Mouse (Mus musculus): ENCODE data around the gene Nme3. TPM values are rescaled to one million over a fixed set of nuclear protein-coding genes. Genes with fewer than 3 reads are reported as not detected.

Gene Nme3
- total and polyA plus RNA-seq, 2 experiments, result 46.6 to 69.7 TPM

DNA sequence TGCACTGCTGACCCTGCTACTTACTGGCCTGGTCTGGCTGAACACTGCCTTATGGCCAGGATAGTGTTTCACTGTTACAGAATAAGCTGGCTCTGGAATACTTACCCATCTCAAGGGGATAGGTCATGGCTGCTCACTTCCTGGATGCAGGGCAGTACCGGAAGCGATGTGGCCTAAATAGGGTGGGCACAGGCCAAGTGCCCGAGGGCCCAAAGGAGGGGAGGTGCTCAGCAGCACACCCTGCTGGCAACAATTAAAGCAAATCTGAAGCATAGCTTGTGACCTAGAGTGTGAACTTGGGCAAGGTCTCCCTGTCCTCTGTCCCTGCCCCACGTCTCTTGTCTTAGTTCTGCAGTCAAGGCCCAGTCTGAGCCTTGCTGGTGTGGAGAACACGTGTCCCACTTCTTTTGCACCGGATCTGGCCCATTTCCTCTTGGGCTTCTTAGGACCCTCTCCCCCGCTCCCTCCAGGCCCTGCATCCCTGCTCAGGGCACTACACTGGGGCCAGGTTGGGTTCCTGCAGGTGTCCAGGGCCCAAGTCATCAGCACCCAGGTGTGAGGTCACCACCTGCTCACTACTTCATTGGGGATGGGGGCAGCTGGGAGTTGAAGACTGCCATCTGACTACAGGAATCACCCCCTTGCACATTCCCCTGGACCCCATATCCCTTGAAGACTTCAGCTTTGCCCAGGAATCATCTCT is 14.4 kb upstream of the Nme3 start:
- Histone ChIP-seq H3K27ac (replicated peaks; ENCODE audit: insufficient read depth, low read depth, low read length) (peak overlapping the region; percentile 1), H3K79me2 (ENCODE audit: control insufficient read depth, insufficient read depth, low read length) (peaks cover 42% of the 10 kb centered on the region), H3K4me1 (ENCODE audit: control insufficient read depth, insufficient read depth, low read length) (peaks cover 37% of the 10 kb centered on the region), H3K9ac (ENCODE audit: low read depth, low read length) (peak overlapping the region; percentile 12), H3K27me3 (ENCODE audit: control insufficient read depth, insufficient read depth, low read length) (no peaks in the 10 kb centered on the region), H3K4me3 (ENCODE audit: insufficient read depth, low read depth, low read length) (no peak overlapping the region), H3K36me3 (ENCODE audit: control insufficient read depth, insufficient read depth, low read length) (peaks cover 2% of the 10 kb centered on the region; the same call in 1 of the 2 replicates)
- DNase-seq (ENCODE audit: extremely low read depth, low read depth, low spot score), result no peak
- TF ChIP-seq POLR2A (IDR thresholded peaks at IDR 0.05; ENCODE audit: extremely low read depth, insufficient read depth, low read length) (no peak), CTCF (IDR thresholded peaks at IDR 0.05; ENCODE audit: low read depth, low read length) (peak; percentile 70)
- 43% methylated on average over 7 of the region's 7 CpGs for WGBS

DNA sequence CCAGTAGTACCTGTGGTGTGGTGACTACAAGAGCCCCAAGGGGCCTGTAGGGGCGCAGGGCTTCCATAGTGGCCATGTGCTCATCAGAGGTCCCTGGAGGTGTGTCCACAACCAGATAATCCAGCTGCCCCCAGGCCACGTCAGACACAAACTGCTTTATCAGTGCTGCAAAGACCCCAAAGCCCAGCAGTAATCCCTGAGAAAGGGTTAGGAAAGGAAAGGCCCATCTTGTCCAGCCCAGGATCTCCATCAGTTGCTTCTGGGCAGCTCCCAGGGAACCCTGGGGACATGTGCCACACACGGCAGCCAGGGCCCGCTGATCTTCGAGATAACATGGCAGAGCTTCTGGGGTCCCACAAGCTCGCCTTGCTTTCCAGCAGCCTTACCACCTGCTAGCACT is 11.9 kb upstream of the Nme3 start:
- 88% methylated on average over 6 of the region's 6 CpGs for WGBS
- Histone ChIP-seq H3K4me3 (ENCODE audit: insufficient read depth, low read depth, low read length) (no peak overlapping the region), H3K4me1 (ENCODE audit: control insufficient read depth, insufficient read depth, low read length) (peaks cover 49% of the 10 kb centered on the region)

DNA sequence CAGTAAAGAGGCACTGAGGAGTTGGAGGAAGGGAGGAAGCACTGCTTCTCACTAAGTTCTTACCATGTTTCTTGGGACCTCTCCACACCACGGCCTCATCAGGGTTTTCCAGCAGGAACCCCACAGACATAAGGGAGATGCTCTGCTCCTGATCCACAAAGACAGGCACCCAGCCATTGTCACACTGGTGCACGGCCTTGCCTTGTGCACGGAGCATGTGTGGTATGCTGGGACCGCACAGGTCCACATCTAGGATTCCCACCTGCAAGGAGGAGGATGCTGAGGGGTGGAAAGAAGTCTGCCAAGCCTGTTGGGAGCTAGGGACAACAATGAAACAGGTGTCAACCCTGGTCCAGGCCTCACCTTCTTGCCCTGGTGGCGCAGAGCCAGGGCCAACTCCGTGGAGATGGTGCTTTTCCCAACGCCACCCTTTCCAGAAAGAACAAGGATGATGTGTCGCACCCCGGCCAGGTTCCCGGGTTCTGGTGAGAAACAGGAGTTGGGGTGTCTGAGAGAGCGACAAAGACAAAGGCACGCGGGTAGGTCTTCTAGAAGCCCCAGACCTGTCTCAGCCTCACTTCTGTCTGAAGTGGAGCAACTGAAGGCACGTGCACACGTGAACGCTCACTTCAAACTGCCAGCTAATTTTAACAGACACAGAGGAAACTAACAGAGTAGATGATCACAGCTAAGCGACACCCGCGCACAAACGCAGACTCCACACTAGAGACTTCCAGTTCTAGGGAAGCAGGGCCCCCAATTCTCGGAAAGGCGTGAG is 10.8 kb upstream of the Nme3 start:
- no peak overlapping the region; the same call in 1 of the 2 replicates for H3K27ac ChIP-seq (replicated peaks; ENCODE audit: insufficient read depth, low read depth, low read length)
- H3K4me3 ChIP-seq (ENCODE audit: insufficient read depth, low read depth, low read length), result peak overlapping the region; percentile 66
- H3K4me1 ChIP-seq (ENCODE audit: control insufficient read depth, insufficient read depth, low read length), result peaks cover 38% of the 10 kb centered on the region
- H3K9ac ChIP-seq (ENCODE audit: low read depth, low read length), result peak overlapping the region; percentile 72
- H3K79me2 ChIP-seq (ENCODE audit: control insufficient read depth, insufficient read depth, low read length), result peaks cover 29% of the 10 kb centered on the region
- WGBS, result 16% methylated on average over 22 of the region's 22 CpGs
- H3K36me3 ChIP-seq (ENCODE audit: control insufficient read depth, insufficient read depth, low read length), result peaks cover 2% of the 10 kb centered on the region; the same call in 1 of the 2 replicates
- TF ChIP-seq CTCF (IDR thresholded peaks at IDR 0.05; ENCODE audit: low read depth, low read length), result no peak
- TF ChIP-seq POLR2A (IDR thresholded peaks at IDR 0.05; ENCODE audit: extremely low read depth, insufficient read depth, low read length), result no peak
- no peaks in the 10 kb centered on the region for H3K27me3 ChIP-seq (ENCODE audit: control insufficient read depth, insufficient read depth, low read length)
- no peak for DNase-seq (ENCODE audit: extremely low read depth, low read depth, low spot score)

More for the DNA sequence above, 11.9 kb upstream of the Nme3 start:
- Histone ChIP-seq H3K79me2 (ENCODE audit: control insufficient read depth, insufficient read depth, low read length) (peaks cover 39% of the 10 kb centered on the region), H3K27me3 (ENCODE audit: control insufficient read depth, insufficient read depth, low read length) (no peaks in the 10 kb centered on the region), H3K36me3 (ENCODE audit: control insufficient read depth, insufficient read depth, low read length) (peaks cover 2% of the 10 kb centered on the region; the same call in 1 of the 2 replicates), H3K9ac (ENCODE audit: low read depth, low read length) (no peak overlapping the region), H3K27ac (replicated peaks; ENCODE audit: insufficient read depth, low read depth, low read length) (no peak overlapping the region)
- no peak for TF ChIP-seq POLR2A (IDR thresholded peaks at IDR 0.05; ENCODE audit: extremely low read depth, insufficient read depth, low read length)
- no peak for TF ChIP-seq CTCF (IDR thresholded peaks at IDR 0.05; ENCODE audit: low read depth, low read length)
- no peak for DNase-seq (ENCODE audit: extremely low read depth, low read depth, low spot score)

GRCm38 (mm10) chr17:24886134-24886931 is 10.0 kb upstream of the Nme3 start, which contains the start of the genes Nubp2 and Spsb3:
Gene Nubp2 (minus strand): TSS chr17:24886349.
Gene Spsb3 (plus strand): TSS chr17:24886643.
- Histone ChIP-seq H3K79me2 (ENCODE audit: control insufficient read depth, insufficient read depth, low read length) (peaks cover 23% of the 10 kb centered on the region; the same call in 1 of the 2 replicates), H3K36me3 (ENCODE audit: control insufficient read depth, insufficient read depth, low read length) (no peaks in the 10 kb centered on the region; the same call in 1 of the 2 replicates), H3K4me3 (ENCODE audit: insufficient read depth, low read depth, low read length) (peak within 1 kb of the TSS; percentile 66), H3K4me1 (ENCODE audit: control insufficient read depth, insufficient read depth, low read length) (peaks cover 32% of the 10 kb centered on the region), H3K9ac (ENCODE audit: low read depth, low read length) (peak within 1 kb of the TSS; percentile 72), H3K27me3 (ENCODE audit: control insufficient read depth, insufficient read depth, low read length) (no peaks in the 10 kb centered on the region), H3K27ac (replicated peaks; ENCODE audit: insufficient read depth, low read depth, low read length) (peak within 1 kb of the TSS; percentile 36)
- peak; percentile 80 for TF ChIP-seq POLR2A (IDR thresholded peaks at IDR 0.05; ENCODE audit: extremely low read depth, insufficient read depth, low read length)
- peak; percentile 19; the same call in 1 of the 2 replicates for TF ChIP-seq CTCF (IDR thresholded peaks at IDR 0.05; ENCODE audit: low read depth, low read length)
- under 1% methylated on average over 69 of the region's 69 CpGs for WGBS
- peak; percentile 99 for DNase-seq (ENCODE audit: extremely low read depth, low read depth, low spot score)

- peak overlapping the region; percentile 63 for H3K9ac ChIP-seq (ENCODE audit: low read depth, low read length)
- H3K79me2 ChIP-seq (ENCODE audit: control insufficient read depth, insufficient read depth, low read length), result peaks cover 17% of the 10 kb centered on the region; the same call in 1 of the 2 replicates
- H3K36me3 ChIP-seq (ENCODE audit: control insufficient read depth, insufficient read depth, low read length), result no peaks in the 10 kb centered on the region; the same call in 1 of the 2 replicates
- WGBS, result under 1% methylated on average over 18 of the region's 18 CpGs
- H3K27me3 ChIP-seq (ENCODE audit: control insufficient read depth, insufficient read depth, low read length), result no peaks in the 10 kb centered on the region
- no peak for DNase-seq (ENCODE audit: extremely low read depth, low read depth, low spot score)
- peaks cover 27% of the 10 kb centered on the region for H3K4me1 ChIP-seq (ENCODE audit: control insufficient read depth, insufficient read depth, low read length)
- peak overlapping the region; percentile 36 for H3K27ac ChIP-seq (replicated peaks; ENCODE audit: insufficient read depth, low read depth, low read length)
- peak overlapping the region; percentile 55 for H3K4me3 ChIP-seq (ENCODE audit: insufficient read depth, low read depth, low read length)
- TF ChIP-seq CTCF (IDR thresholded peaks at IDR 0.05; ENCODE audit: low read depth, low read length) (no peak), POLR2A (IDR thresholded peaks at IDR 0.05; ENCODE audit: extremely low read depth, insufficient read depth, low read length) (no peak)
These were observed 9.4 kb upstream of the Nme3 start for GRCm38 (mm10) chr17:24886932-24887271.

Data from liver, adult 2 months (tissue).